Mouse (Mus musculus): Measurements from ENCODE around the gene Kif5c.

Kif5c gene

GRCm38 (mm10) chr2:49720343-49720742 is 101.2 kb downstream of the Kif5c start:
- no peak for DNase-seq (ENCODE audit: low read depth)

GRCm38 (mm10) chr2:49722331-49722730 is 103.2 kb downstream of the Kif5c start:
- DNase-seq (ENCODE audit: low read depth), result no peak

GRCm38 (mm10) chr2:49722983-49723382 is 103.9 kb downstream of the Kif5c start:
- DNase-seq (ENCODE audit: low read depth), result no peak

GRCm38 (mm10) chr2:49726672-49727071 is 107.6 kb downstream of the Kif5c start:
- no peak for DNase-seq (ENCODE audit: low read depth)

- DNase-seq (ENCODE audit: low read depth), result no peak
Measured at GRCm38 (mm10) chr2:49727199-49727598, 108.1 kb downstream of the Kif5c start.

GRCm38 (mm10) chr2:49727686-49728085 is 108.6 kb downstream of the Kif5c start:
- no peak for DNase-seq (ENCODE audit: low read depth)

GRCm38 (mm10) chr2:49728896-49729610 is 110.0 kb downstream of the Kif5c start:
- DNase-seq (ENCODE audit: low read depth), result no peak

GRCm38 (mm10) chr2:49729611-49729969 is 110.5 kb downstream of the Kif5c start:
- DNase-seq (ENCODE audit: low read depth), result no peak

- no peak for DNase-seq (ENCODE audit: low read depth)
Measured at GRCm38 (mm10) chr2:49730183-49730582, 111.1 kb downstream of the Kif5c start.

GRCm38 (mm10) chr2:49732745-49733655 is 113.9 kb downstream of the Kif5c start:
- no peak for DNase-seq (ENCODE audit: low read depth)

- DNase-seq (ENCODE audit: low read depth), result no peak
Measured at GRCm38 (mm10) chr2:49733656-49734008, 114.5 kb downstream of the Kif5c start.

GRCm38 (mm10) chr2:49734013-49734780 is 115.1 kb downstream of the Kif5c start:
- peak; percentile 66 for DNase-seq (ENCODE audit: low read depth)

- no peak for DNase-seq (ENCODE audit: low read depth)
Measured at GRCm38 (mm10) chr2:49735386-49735785, 116.3 kb downstream of the Kif5c start.

- no peak for DNase-seq (ENCODE audit: low read depth)
Measured at GRCm38 (mm10) chr2:49739046-49739445, 119.9 kb downstream of the Kif5c start.

- DNase-seq (ENCODE audit: low read depth), result no peak
Measured at GRCm38 (mm10) chr2:49741026-49741425, 121.9 kb downstream of the Kif5c start.

- DNase-seq (ENCODE audit: low read depth), result no peak
Measured at GRCm38 (mm10) chr2:49741895-49742734, 123.0 kb downstream of the Kif5c start.

GRCm38 (mm10) chr2:49742919-49743318 is 123.8 kb downstream of the Kif5c start:
- no peak for DNase-seq (ENCODE audit: low read depth)

GRCm38 (mm10) chr2:49743775-49744174 is 124.7 kb downstream of the Kif5c start:
- DNase-seq (ENCODE audit: low read depth), result no peak

- DNase-seq (ENCODE audit: low read depth), result no peak
Measured at GRCm38 (mm10) chr2:49744251-49745093, 125.4 kb downstream of the Kif5c start.

- DNase-seq (ENCODE audit: low read depth), result no peak
Measured at GRCm38 (mm10) chr2:49745094-49745781, 126.1 kb downstream of the Kif5c start.
